Mouse (Mus musculus) thymus, adult 2 months (tissue): Measurements from ENCODE around the gene Fbxl18.

Source experiments
- CTCF ChIP-seq: fragments of 200-500 bp; IDR thresholded peaks from 2 replicates; pipeline ENCODE4 v1.5.1; 2012; ENCODE audit warnings: mild to moderate bottlenecking, control low read depth, low read length, moderate library complexity, borderline replicate concordance; ENCODE audit not compliant: control insufficient read depth, poor library complexity, insufficient read depth; ENCODE audit errors: extremely low read depth
- POLR2A ChIP-seq: fragments of 200-500 bp; IDR thresholded peaks from 2 replicates; pipeline ENCODE4 v1.6.1; 2012; ENCODE audit warnings: mild to moderate bottlenecking, low read length, control low read depth, moderate library complexity; ENCODE audit not compliant: control insufficient read depth, poor library complexity, insufficient read depth; ENCODE audit errors: extremely low read depth

DNA sequence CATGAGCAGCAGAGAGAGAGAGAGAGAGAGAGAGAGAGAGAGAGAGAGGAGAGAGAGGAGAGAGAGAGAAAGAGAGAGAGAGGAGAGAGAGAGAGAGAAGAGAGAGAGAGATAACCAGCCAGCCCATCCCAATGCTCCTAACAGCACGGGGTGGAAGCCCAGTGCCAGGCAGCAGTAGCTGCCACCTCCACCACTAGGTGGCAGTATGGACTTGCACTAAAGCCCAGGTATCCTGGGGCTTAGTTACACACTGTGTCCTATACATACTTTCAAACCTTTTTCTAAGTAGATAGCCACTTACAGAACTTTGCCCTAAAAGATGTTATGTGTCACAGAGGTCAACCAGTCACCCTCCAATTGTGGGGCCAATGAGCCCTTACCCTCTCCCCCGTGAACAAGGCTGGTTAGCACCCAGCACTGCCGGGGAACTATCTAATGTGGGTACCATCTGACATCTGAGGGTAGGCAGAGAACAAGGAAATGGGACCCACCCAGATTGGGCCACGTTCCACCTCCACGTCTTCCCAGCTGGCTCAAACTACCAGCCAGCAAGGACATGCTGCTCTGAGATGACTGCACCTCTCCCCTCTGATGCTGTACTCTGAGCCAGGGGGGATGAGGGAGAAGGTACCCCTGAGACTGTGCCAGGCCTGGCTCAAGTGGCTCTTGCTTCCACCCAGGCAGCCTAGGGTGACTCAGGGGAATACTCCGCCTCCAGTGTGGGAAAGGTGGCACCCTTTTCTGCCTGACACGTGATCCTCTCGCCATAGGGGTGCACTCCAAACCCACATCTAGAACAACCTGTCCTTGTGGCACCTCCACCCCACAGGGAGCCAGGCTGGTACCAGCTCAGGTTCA, 15.7 kb downstream of the Fbxl18 start:
- TF ChIP-seq CTCF = peak; percentile 82
- TF ChIP-seq POLR2A = no peak
